Mouse (Mus musculus): ENCODE data around the gene AC192777.2. TPM values are rescaled to one million over a fixed set of nuclear protein-coding genes. Genes with fewer than 3 reads are reported as not detected.
"Not testable (repeated sequence)": the region's sequence is repeated elsewhere in the genome, so short reads cannot be mapped to it uniquely, and the experiment has no call there.

Gene AC192777.2
- not detected in 2 replicates for polyA plus RNA-seq (2015; fragmentation: Nextera tagmentation; extraction: Ambion mirVana)

GRCm38 (mm10) chr17:40095150-40095549, at the start of gene AC192777.2:
Gene AC192777.2 (plus strand): TSS chr17:40095450.
- not testable (repeated sequence) for H3K9me3 ChIP-seq (replicated peaks; ENCODE audit: control insufficient read depth, low read length); H3K4me3 ChIP-seq (replicated peaks; ENCODE audit: low read length); H3K4me2 ChIP-seq (ENCODE audit: low read depth, low read length); H3K9ac ChIP-seq (ENCODE audit: low read length); H3K4me1 ChIP-seq (ENCODE audit: control insufficient read depth, insufficient read depth, low read length); H3K36me3 ChIP-seq (ENCODE audit: control insufficient read depth, insufficient read depth, low read length); ATAC-seq (ENCODE audit: insufficient read depth, low FRiP score); H3K27me3 ChIP-seq (ENCODE audit: control insufficient read depth, insufficient read depth, low read length); H3K27ac ChIP-seq (ENCODE audit: low read length)
- WGBS = 86% methylated on average over 1 of the region's 1 CpGs

- 84% methylated on average over 6 of the region's 6 CpGs for WGBS
- H3K9ac ChIP-seq (ENCODE audit: low read length); H3K27ac ChIP-seq (ENCODE audit: low read length); H3K4me2 ChIP-seq (ENCODE audit: low read depth, low read length); H3K9me3 ChIP-seq (replicated peaks; ENCODE audit: control insufficient read depth, low read length); H3K36me3 ChIP-seq (ENCODE audit: control insufficient read depth, insufficient read depth, low read length); ATAC-seq (ENCODE audit: insufficient read depth, low FRiP score); H3K4me1 ChIP-seq (ENCODE audit: control insufficient read depth, insufficient read depth, low read length); H3K4me3 ChIP-seq (replicated peaks; ENCODE audit: low read length); H3K27me3 ChIP-seq (ENCODE audit: control insufficient read depth, insufficient read depth, low read length): not testable (repeated sequence)
Measured at GRCm38 (mm10) chr17:40116172-40116571, 20.9 kb downstream of the AC192777.2 start.

- H3K4me1 ChIP-seq (ENCODE audit: control insufficient read depth, insufficient read depth, low read length); H3K27me3 ChIP-seq (ENCODE audit: control insufficient read depth, insufficient read depth, low read length); H3K9ac ChIP-seq (ENCODE audit: low read length); ATAC-seq (ENCODE audit: insufficient read depth, low FRiP score); H3K4me2 ChIP-seq (ENCODE audit: low read depth, low read length); H3K27ac ChIP-seq (ENCODE audit: low read length); H3K9me3 ChIP-seq (replicated peaks; ENCODE audit: control insufficient read depth, low read length); H3K36me3 ChIP-seq (ENCODE audit: control insufficient read depth, insufficient read depth, low read length); H3K4me3 ChIP-seq (replicated peaks; ENCODE audit: low read length): not testable (repeated sequence)
- WGBS = 57% methylated on average over 4 of the region's 4 CpGs
Measured at GRCm38 (mm10) chr17:40116877-40117276, 21.6 kb downstream of the AC192777.2 start.

Small RNAs within 50 kb of the gene (microRNA-seq; reads per million reads assigned to microRNA genes)
- not detected for gene Gm26376

Other genes starting within 250 kb of the AC192777.2 start
- gene Esp38, start 144.9 kb upstream of the AC192777.2 start, polyA plus RNA-seq (2015; fragmentation: Nextera tagmentation; extraction: Ambion mirVana) = not detected in 2 replicates
- gene Pgk2, start 113.2 kb downstream of the AC192777.2 start, polyA plus RNA-seq (2015; fragmentation: Nextera tagmentation; extraction: Ambion mirVana) = not detected in 2 replicates
- not detected in 2 replicates for gene Crisp3, start 146.8 kb downstream of the AC192777.2 start, polyA plus RNA-seq (2015; fragmentation: Nextera tagmentation; extraction: Ambion mirVana)
- 0.58 and 1.5 TPM in 2 replicates for gene Crisp1, start 223.8 kb downstream of the AC192777.2 start, polyA plus RNA-seq (2015; fragmentation: Nextera tagmentation; extraction: Ambion mirVana)